Mouse (Mus musculus) liver, embryonic 16.5 days (tissue): ENCODE data around the gene Efcab10. TPM values are rescaled to one million over a fixed set of nuclear protein-coding genes. Genes with fewer than 3 reads are reported as not detected.
A peak's percentile ranks its signal among the peaks of the same experiment; 100 is the strongest.

Experiments
- ATAC-seq: fragments of 200-750 bp; cut with Nextera tagmentation; 2 replicates; pipeline ENCODE4 v1.8.0; 2017; ENCODE audit warnings: low read depth, mild to moderate bottlenecking, moderate number of reproducible peaks, moderate library complexity
- H3K27ac ChIP-seq: fragments of 300-500 bp; sonication (generic); 2 replicates; pipeline ENCODE4 v1.5.1; 2014; ENCODE audit warnings: mild to moderate bottlenecking, low read length
- H3K27me3 ChIP-seq: fragments of 300-500 bp; sonication (generic); 2 replicates; pipeline ENCODE4 v1.6.1; 2014; ENCODE audit warnings: low read depth, low read length, mixed read lengths; ENCODE audit not compliant: control insufficient read depth, insufficient read depth
- H3K36me3 ChIP-seq: fragments of 300-500 bp; sonication (generic); 2 replicates; pipeline ENCODE4 v1.6.1; 2014; ENCODE audit warnings: mild to moderate bottlenecking; ENCODE audit not compliant: control insufficient read depth, insufficient read depth
- H3K4me1 ChIP-seq: fragments of 300-500 bp; sonication (generic); 2 replicates; pipeline ENCODE4 v1.6.1; 2014; ENCODE audit warnings: low read depth, low read length, mixed read lengths; ENCODE audit not compliant: control insufficient read depth
- H3K4me2 ChIP-seq: fragments of 300-500 bp; sonication (generic); 2 replicates; pipeline ENCODE4 v1.6.1; 2014; ENCODE audit warnings: low read depth, low read length, mixed read lengths
- H3K4me3 ChIP-seq: fragments of 300-500 bp; sonication (generic); 2 replicates; pipeline ENCODE4 v1.5.1; 2014; ENCODE audit warnings: low read depth, mild to moderate bottlenecking, low read length
- H3K9ac ChIP-seq: fragments of 300-500 bp; sonication (generic); 2 replicates; pipeline ENCODE4 v1.6.1; 2014; ENCODE audit warnings: low read depth, low read length
- H3K9me3 ChIP-seq: fragments of 300-500 bp; sonication (generic); replicated peaks from 2 replicates; pipeline ENCODE4 v1.6.1; 2016; ENCODE audit warnings: low read length; ENCODE audit not compliant: control insufficient read depth
- WGBS: fragments of 180-500 bp; shearing (Covaris S2); extraction: QIAGEN DNeasy Blood & Tissue Kit; methylation state at CpG from one replicate; pipeline ENCODE4 v1.1.7; 2014; ENCODE audit not compliant: insufficient replicate concordance; 5-methylcytosine and 5-hydroxymethylcytosine counted together
- polyA plus RNA-seq: library from polyadenylated mRNA; unstranded; fragments of >200 nt; fragmentation: Nextera tagmentation; extraction: Ambion mirVana; gene quantifications from 2 replicates; pipeline ENCODE4 v1.2.1, GENCODE M21; 2015

Gene Efcab10
- polyA plus RNA-seq, 1 experiment from 2014 or later = not detected

- Histone ChIP-seq H3K27me3 (no peaks in the 10 kb centered on the region), H3K27ac (no peak overlapping the region), H3K9me3 (no peaks in the 10 kb centered on the region), H3K4me1 (no peaks in the 10 kb centered on the region), H3K4me3 (no peak overlapping the region), H3K4me2 (no peak overlapping the region), H3K9ac (no peak overlapping the region), H3K36me3 (no peaks in the 10 kb centered on the region)
- 34% methylated on average over 6 of the region's 6 CpGs for WGBS
- ATAC-seq = no peak
Measured at GRCm38 (mm10) chr12:33405398-33406026, 10.9 kb downstream of the Efcab10 start.

GRCm38 (mm10) chr12:33411580-33412151 lies 17.0 kb downstream of the Efcab10 start:
- 22% methylated on average over 6 of the region's 6 CpGs for WGBS
- Histone ChIP-seq H3K27me3 (no peaks in the 10 kb centered on the region), H3K4me1 (no peaks in the 10 kb centered on the region), H3K9ac (no peak overlapping the region), H3K27ac (no peak overlapping the region), H3K36me3 (no peaks in the 10 kb centered on the region), H3K4me2 (no peak overlapping the region), H3K4me3 (no peak overlapping the region), H3K9me3 (no peaks in the 10 kb centered on the region)
- ATAC-seq = no peak

- H3K27ac ChIP-seq = no peak overlapping the region
- no peak for ATAC-seq
- 28% methylated on average over 3 of the region's 3 CpGs for WGBS
- no peak overlapping the region for H3K4me2 ChIP-seq
- no peaks in the 10 kb centered on the region; the same call in 1 of the 2 replicates for H3K4me1 ChIP-seq
- H3K9me3 ChIP-seq = no peaks in the 10 kb centered on the region
- no peak overlapping the region for H3K4me3 ChIP-seq
- no peaks in the 10 kb centered on the region; the same call in 1 of the 2 replicates for H3K27me3 ChIP-seq
- H3K9ac ChIP-seq = no peak overlapping the region
- no peaks in the 10 kb centered on the region for H3K36me3 ChIP-seq
Measured at GRCm38 (mm10) chr12:33424329-33424728, 29.7 kb downstream of the Efcab10 start.

GRCm38 (mm10) chr12:33427293-33427692 lies 32.6 kb downstream of the Efcab10 start:
- Histone ChIP-seq H3K4me2 (no peak overlapping the region), H3K9me3 (no peaks in the 10 kb centered on the region), H3K27ac (no peak overlapping the region), H3K4me1 (peaks cover 4% of the 10 kb centered on the region), H3K9ac (no peak overlapping the region), H3K27me3 (no peaks in the 10 kb centered on the region; the same call in 1 of the 2 replicates), H3K36me3 (no peaks in the 10 kb centered on the region), H3K4me3 (no peak overlapping the region)
- ATAC-seq = no peak
- 37% methylated on average over 3 of the region's 3 CpGs for WGBS

- no peaks in the 10 kb centered on the region; the same call in 1 of the 2 replicates for H3K27me3 ChIP-seq
- ATAC-seq = peak; percentile 52
- H3K27ac ChIP-seq = no peak overlapping the region; the same call in 1 of the 2 replicates
- H3K9ac ChIP-seq = no peak overlapping the region
- WGBS = 60% methylated on average over 2 of the region's 2 CpGs
- no peak overlapping the region for H3K4me2 ChIP-seq
- no peaks in the 10 kb centered on the region for H3K9me3 ChIP-seq
- H3K36me3 ChIP-seq = no peaks in the 10 kb centered on the region
- H3K4me3 ChIP-seq = no peak overlapping the region
- peaks cover 4% of the 10 kb centered on the region for H3K4me1 ChIP-seq
Measured at GRCm38 (mm10) chr12:33427726-33428125, 33.1 kb downstream of the Efcab10 start.

GRCm38 (mm10) chr12:33429387-33430160 lies 34.9 kb downstream of the Efcab10 start, which contains the start of gene Twistnb:
TSS of gene Twistnb (plus strand) at chr12:33429635.
- H3K9ac ChIP-seq = peak within 1 kb of the TSS; percentile 88
- peak; percentile 93 for ATAC-seq
- H3K27ac ChIP-seq = peak within 1 kb of the TSS; percentile 73
- no peaks in the 10 kb centered on the region for H3K9me3 ChIP-seq
- H3K4me2 ChIP-seq = peak within 1 kb of the TSS; percentile 84
- peak within 1 kb of the TSS; percentile 93 for H3K4me3 ChIP-seq
- no peaks in the 10 kb centered on the region; the same call in 1 of the 2 replicates for H3K27me3 ChIP-seq
- H3K36me3 ChIP-seq = no peaks in the 10 kb centered on the region
- WGBS = 0% methylated on average over 61 of the region's 66 CpGs
- peaks cover 6% of the 10 kb centered on the region for H3K4me1 ChIP-seq

GRCm38 (mm10) chr12:33433812-33434211 lies 39.2 kb downstream of the Efcab10 start:
- H3K4me1 ChIP-seq = peaks cover 6% of the 10 kb centered on the region
- H3K27ac ChIP-seq = peak overlapping the region; percentile 29; the same call in 1 of the 2 replicates
- H3K9ac ChIP-seq = no peak overlapping the region
- 29% methylated on average over 9 of the region's 9 CpGs for WGBS
- no peaks in the 10 kb centered on the region for H3K27me3 ChIP-seq
- no peak overlapping the region for H3K4me2 ChIP-seq
- no peaks in the 10 kb centered on the region for H3K9me3 ChIP-seq
- ATAC-seq = no peak
- H3K36me3 ChIP-seq = no peaks in the 10 kb centered on the region; the same call in 1 of the 2 replicates
- H3K4me3 ChIP-seq = 0 out of 2 replicates have a peak overlapping the region, but pooled peaks have one; percentile 4

GRCm38 (mm10) chr12:33434758-33435157 lies 40.1 kb downstream of the Efcab10 start:
- Histone ChIP-seq H3K9me3 (no peaks in the 10 kb centered on the region), H3K36me3 (no peaks in the 10 kb centered on the region; the same call in 1 of the 2 replicates), H3K4me3 (no peak overlapping the region), H3K27ac (no peak overlapping the region), H3K4me1 (peaks cover 6% of the 10 kb centered on the region), H3K27me3 (no peaks in the 10 kb centered on the region), H3K4me2 (no peak overlapping the region), H3K9ac (no peak overlapping the region)
- WGBS = 85% methylated on average over 4 of the region's 4 CpGs
- no peak for ATAC-seq
